In genomic region chr7:73972157-73972556, GRCm38 (mm10) we compare ENCODE assay signal across 1 mouse cellular context. TPM values are rescaled to one million over a fixed set of nuclear protein-coding genes. Genes with fewer than 3 reads are reported as not detected.
"Had no signal": no experiment of that assay in that cellular context is flagged by ENCODE, and none has a peak within 500 bp of the region (broad histone marks: within the 10 kb centered on the region; RNA-seq: fewer than 3 reads in every experiment).

No protein-coding gene starts in this region.

RNA-seq across cellular contexts. Expression of gene St8sia2, which starts 41.3 kb away (rescaled TPM):
- polyA plus RNA-seq: erythroblast, embryonic 14.5 days had no signal
